Mouse (Mus musculus) small intestine, adult 2 months (tissue): ENCODE data around the gene Cntn4.

Experiments
- CTCF ChIP-seq: fragments of 200-500 bp; IDR thresholded peaks from 2 replicates; pipeline ENCODE4 v1.5.1; 2012; ENCODE audit warnings: low read depth, mild to moderate bottlenecking, control low read depth, inconsistent platforms, low read length, moderate library complexity, mixed read lengths; ENCODE audit not compliant: insufficient replicate concordance, insufficient read length; ENCODE audit errors: extremely low read depth
- POLR2A ChIP-seq: fragments of 200-500 bp; IDR thresholded peaks from 2 replicates; pipeline ENCODE4 v1.6.1; 2012; ENCODE audit warnings: low read depth, mild to moderate bottlenecking, control low read depth, inconsistent platforms, low read length, moderate library complexity

- TF ChIP-seq CTCF (no peak), POLR2A (no peak)
These were observed 745.5 kb downstream of the Cntn4 start for GRCm38 (mm10) chr6:106422947-106423346.
